Mouse (Mus musculus) ES-Bruce4 (cell line): ENCODE measurements around the gene Ttc7b.

Experiments used
- CTCF ChIP-seq: IDR thresholded peaks from one replicate; pipeline ENCODE4 v1.8.1; 2011; ENCODE audit warnings: low read depth, low read length
- POLR2A ChIP-seq: IDR thresholded peaks from one replicate; pipeline ENCODE4 v1.8.1; 2011; ENCODE audit warnings: low read length; ENCODE audit not compliant: insufficient read depth

DNA sequence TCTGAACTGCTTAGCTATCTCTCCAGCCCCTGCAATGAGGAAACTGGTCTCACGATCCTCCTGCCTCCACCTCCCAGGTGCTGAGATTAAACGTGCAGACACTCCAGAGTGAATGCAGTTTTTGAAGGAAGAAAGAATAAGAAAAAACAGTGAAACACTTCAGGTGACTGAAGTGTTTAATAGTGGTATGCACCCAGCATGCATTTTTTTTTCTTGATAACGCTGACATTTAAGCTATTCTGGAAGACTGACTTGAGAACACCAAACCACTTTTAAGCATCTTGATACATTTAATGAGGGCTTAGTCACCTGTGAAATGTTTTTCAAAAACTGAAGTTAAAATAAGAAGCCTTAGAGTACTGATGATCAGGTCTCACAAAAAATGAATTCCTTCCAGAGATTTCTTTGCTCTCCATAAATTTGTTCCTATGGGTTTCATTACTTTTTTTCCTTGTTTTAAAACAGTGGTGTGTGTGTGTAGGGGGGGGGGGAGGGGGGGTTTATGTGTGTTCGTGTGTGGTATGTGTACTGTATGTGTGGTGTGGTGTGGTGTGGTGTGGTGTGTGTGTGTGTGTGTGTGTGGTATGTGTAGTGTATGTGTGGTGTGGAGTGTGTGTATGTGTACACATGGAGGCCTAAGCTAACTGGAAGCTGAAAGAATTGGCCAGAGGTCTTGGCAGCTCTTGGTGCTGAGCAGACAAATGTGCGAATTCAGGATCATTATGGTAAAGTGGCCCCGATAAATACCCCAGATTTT is 23.0 kb upstream of the Ttc7b start:
- no peak for TF ChIP-seq CTCF
- no peak for TF ChIP-seq POLR2A
